Mouse (Mus musculus) MEL (cell line): ENCODE measurements around the gene Gm8281.
"Not testable (repeated sequence)": the region's sequence is repeated elsewhere in the genome, so short reads cannot be mapped to it uniquely, and the experiment has no call there.

Experiments used
- CTCF ChIP-seq, 3 experiments: IDR thresholded peaks in 2 of 3; conservative IDR thresholded peaks in 1 of 3; 2 replicates each; pipeline ENCODE4 v1.5.1; 2011 to 2012; ENCODE audit warnings: low read length in 3 of 3, low read depth in 2 of 3, mild to moderate bottlenecking in 2 of 3, improper control_type of control experiment in 1 of 3, inconsistent platforms in 1 of 3, mixed read lengths in 1 of 3, moderate library complexity in 1 of 3; ENCODE audit not compliant: control insufficient read depth in 1 of 3, insufficient read depth in 1 of 3, poor library complexity in 1 of 3, severe bottlenecking in 1 of 3
- EP300 ChIP-seq, 2 experiments: IDR thresholded peaks; 2 replicates each; pipeline ENCODE4 v1.6.1; 2011; ENCODE audit warnings: improper control_type of control experiment in 2 of 2, low read length in 2 of 2, low read depth in 1 of 2, mild to moderate bottlenecking in 1 of 2
- MAZ ChIP-seq: IDR thresholded peaks from 2 replicates; pipeline ENCODE4 v1.6.1; 2012; ENCODE audit warnings: low read depth, mild to moderate bottlenecking, inconsistent platforms, low read length, improper control_type of control experiment
- ZC3H11A ChIP-seq: IDR thresholded peaks from 2 replicates; pipeline ENCODE4 v1.6.1; 2012; ENCODE audit warnings: low read depth, mild to moderate bottlenecking, inconsistent platforms, low read length, improper control_type of control experiment

DNA sequence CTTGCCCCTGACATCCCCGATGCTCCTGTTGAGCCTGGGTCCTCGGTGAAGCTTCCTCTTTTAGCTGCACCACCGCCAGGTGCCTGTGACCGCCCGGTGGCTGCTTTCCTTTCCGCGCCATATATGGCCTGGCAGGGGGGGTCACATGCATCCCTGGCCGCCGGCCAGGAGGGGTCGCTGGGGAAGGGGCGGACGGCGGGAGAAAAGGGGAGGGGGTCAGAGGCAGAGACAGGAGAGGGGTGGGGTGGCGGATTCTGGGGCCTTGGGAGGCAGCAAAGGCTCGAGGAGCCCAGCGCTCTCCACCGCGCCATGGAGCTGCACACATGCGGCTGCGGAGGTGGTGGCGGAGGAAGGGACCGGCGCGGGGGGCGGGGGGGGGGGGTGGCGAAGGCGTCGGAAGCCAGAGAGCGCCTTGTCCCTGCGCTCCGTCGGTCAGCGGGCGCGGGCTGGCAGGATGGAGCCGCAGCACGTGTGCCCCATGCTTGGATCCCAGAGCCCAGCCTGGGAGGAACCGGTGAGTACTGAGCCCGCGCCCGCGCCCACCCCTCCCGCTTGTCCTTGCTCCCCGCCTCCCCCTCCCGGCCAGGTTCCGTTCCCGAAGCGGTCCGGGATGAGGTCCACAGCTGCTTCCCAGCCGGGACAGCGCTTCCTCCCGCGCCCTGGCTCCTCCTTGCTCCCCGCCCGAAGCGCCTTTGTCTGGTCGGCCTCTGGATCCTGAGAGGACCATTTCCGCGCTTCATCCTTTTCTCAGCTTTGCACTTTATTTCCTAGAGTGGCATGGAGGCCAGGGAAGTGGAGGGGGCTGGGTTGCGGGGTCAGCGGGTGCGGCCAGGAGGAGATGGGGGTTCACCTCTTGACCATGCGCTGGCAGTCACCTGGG, at the start of gene Gm8281:
- TF ChIP-seq CTCF (IDR thresholded peaks at IDR 0.05 in 2 of 3, conservative IDR thresholded peaks at IDR 0.05 in 1 of 3; ENCODE audit: control insufficient read depth in 1 of 3, insufficient read depth in 1 of 3, low read depth in 2 of 3, low read length in 3 of 3, poor library complexity in 1 of 3, severe bottlenecking in 1 of 3); ZC3H11A; EP300 (IDR thresholded peaks at IDR 0.05; ENCODE audit: low read depth in 1 of 2, low read length in 2 of 2); MAZ: not testable (repeated sequence)
